15 mouse cellular contexts compared by ENCODE assay signal in the genomic region with DNA sequence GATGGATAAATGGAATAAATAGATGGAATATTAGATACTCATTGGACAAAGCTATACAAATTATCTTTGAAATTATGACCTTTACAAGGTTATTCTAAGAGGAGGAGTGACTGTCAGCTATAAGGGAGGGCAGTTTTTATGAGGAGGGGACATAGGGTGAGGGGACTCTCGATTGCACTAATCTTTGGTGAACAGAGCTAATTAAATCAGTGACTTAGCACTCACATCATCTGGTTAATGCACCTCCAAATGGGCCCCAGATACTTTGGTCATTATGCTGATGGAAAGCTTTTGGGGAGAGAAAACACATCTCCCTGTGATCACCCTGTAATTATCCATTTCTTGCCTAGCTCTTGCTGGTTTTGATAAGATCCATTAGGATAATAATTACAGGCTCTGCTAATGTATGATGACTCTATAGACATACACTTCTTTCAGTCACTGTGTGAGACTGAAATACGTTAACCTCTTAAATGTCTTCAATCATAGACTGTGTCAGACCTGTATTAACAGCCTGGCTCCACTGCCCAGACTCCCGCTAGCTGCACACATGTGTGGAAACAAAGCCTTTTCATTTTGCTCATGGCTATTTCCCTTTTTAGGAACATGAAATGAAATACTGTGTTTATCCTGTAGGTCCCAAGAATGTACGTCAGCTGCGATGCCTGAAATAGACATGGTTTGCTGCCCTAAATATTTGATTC.
DNase-seq lines count a peak whose midpoint lies in the region; ATAC-seq and TF ChIP-seq lines count a peak whose summit lies in the region.
"Had no signal": no experiment of that assay in that cellular context is flagged by ENCODE, and none has a peak within 500 bp of the region (broad histone marks: within the 10 kb centered on the region; RNA-seq: fewer than 3 reads in every experiment).

No protein-coding gene starts in this region.

- peaks cover 3% of the 10 kb centered on the region; the same call in 1 of the 2 replicates for H3K4me1 ChIP-seq in forebrain, embryonic 13.5 days
- H3K4me1 ChIP-seq in forebrain, embryonic 10.5 days: peaks cover 7% of the 10 kb centered on the region; the same call in 1 of the 2 replicates
- H3K4me1 ChIP-seq in lung, embryonic 14.5 days (ENCODE audit: insufficient read depth): no peaks in the 10 kb centered on the region
- peaks cover 40% of the 10 kb centered on the region for H3K4me1 ChIP-seq in liver, embryonic 13.5 days (replicated peaks)
- no peaks in the 10 kb centered on the region for H3K4me1 ChIP-seq in stomach, embryonic 15.5 days
- H3K4me1 ChIP-seq in kidney, embryonic 15.5 days: no peaks in the 10 kb centered on the region
- H3K4me1 ChIP-seq: heart, embryonic 15.5 days had no signal

- no peak overlapping the region for H3K4me2 ChIP-seq in forebrain, embryonic 13.5 days
- H3K4me2 ChIP-seq in lung, embryonic 14.5 days: no peak overlapping the region
- H3K4me2 ChIP-seq in liver, embryonic 13.5 days: no peak overlapping the region
- H3K4me2 ChIP-seq in stomach, embryonic 15.5 days: no peak overlapping the region
- H3K4me2 ChIP-seq in kidney, embryonic 15.5 days: no peak overlapping the region
- H3K4me2 ChIP-seq: heart, embryonic 15.5 days had no signal

- H3K27me3 ChIP-seq in forebrain, embryonic 13.5 days: no peaks in the 10 kb centered on the region
- H3K27me3 ChIP-seq in forebrain, embryonic 10.5 days (ENCODE audit: poor library complexity, severe bottlenecking): no peaks in the 10 kb centered on the region
- H3K27me3 ChIP-seq in lung, embryonic 14.5 days (ENCODE audit: insufficient read depth, low read length): no peaks in the 10 kb centered on the region
- H3K27me3 ChIP-seq in liver, embryonic 13.5 days: no peaks in the 10 kb centered on the region
- no peaks in the 10 kb centered on the region for H3K27me3 ChIP-seq in stomach, embryonic 15.5 days (replicated peaks)
- no peaks in the 10 kb centered on the region for H3K27me3 ChIP-seq in kidney, embryonic 15.5 days
- H3K27me3 ChIP-seq: heart, embryonic 15.5 days had no signal

- H3K27ac ChIP-seq in forebrain, embryonic 13.5 days: peak overlapping the region; percentile 12; the same call in 1 of the 2 replicates
- H3K27ac ChIP-seq in forebrain, embryonic 10.5 days: no peak overlapping the region
- H3K27ac ChIP-seq in lung, embryonic 14.5 days (ENCODE audit: low read depth): no peak overlapping the region
- H3K27ac ChIP-seq in liver, embryonic 13.5 days: peak overlapping the region; percentile 48
- 0 out of 2 replicates have a peak overlapping the region, but pooled peaks have one; percentile 16 for H3K27ac ChIP-seq in stomach, embryonic 15.5 days
- no peak overlapping the region for H3K27ac ChIP-seq in kidney, embryonic 15.5 days
- H3K27ac ChIP-seq: heart, embryonic 15.5 days; macrophage had no signal

- no peaks in the 10 kb centered on the region for H3K36me3 ChIP-seq in forebrain, embryonic 13.5 days (ENCODE audit: poor library complexity, severe bottlenecking)
- H3K36me3 ChIP-seq in forebrain, embryonic 10.5 days (replicated peaks): no peaks in the 10 kb centered on the region
- no peaks in the 10 kb centered on the region for H3K36me3 ChIP-seq in lung, embryonic 14.5 days (ENCODE audit: insufficient read depth)
- H3K36me3 ChIP-seq in liver, embryonic 13.5 days: no peaks in the 10 kb centered on the region
- H3K36me3 ChIP-seq in stomach, embryonic 15.5 days: no peaks in the 10 kb centered on the region
- H3K36me3 ChIP-seq in kidney, embryonic 15.5 days: no peaks in the 10 kb centered on the region
- H3K36me3 ChIP-seq: heart, embryonic 15.5 days had no signal

- peak; percentile 90 for ATAC-seq in forebrain, embryonic 13.5 days
- ATAC-seq in lung, embryonic 14.5 days (ENCODE audit: insufficient read depth): no peak
- ATAC-seq in liver, embryonic 13.5 days (ENCODE audit: low read depth): no peak
- peak; percentile 22; the same call in 1 of the 2 replicates for ATAC-seq in stomach, embryonic 15.5 days (ENCODE audit: insufficient read depth, low FRiP score, low read depth)
- no peak for ATAC-seq in kidney, embryonic 15.5 days (replicated peaks; ENCODE audit: low FRiP score)

- 53% methylated on average over 5 of the region's 5 CpGs for WGBS in forebrain, embryonic 13.5 days
- WGBS in forebrain, embryonic 10.5 days: 82% methylated on average over 5 of the region's 5 CpGs
- WGBS in lung, embryonic 14.5 days: 60% methylated on average over 5 of the region's 5 CpGs
- WGBS in liver, embryonic 13.5 days (ENCODE audit: insufficient replicate concordance): 63% methylated on average over 5 of the region's 5 CpGs
- WGBS in stomach, embryonic 15.5 days: 39% methylated on average over 5 of the region's 5 CpGs
- 66% methylated on average over 5 of the region's 5 CpGs for WGBS in kidney, embryonic 15.5 days

- no peak overlapping the region for H3K9ac ChIP-seq in forebrain, embryonic 13.5 days
- no peak overlapping the region for H3K9ac ChIP-seq in lung, embryonic 14.5 days
- no peak overlapping the region for H3K9ac ChIP-seq in liver, embryonic 13.5 days
- H3K9ac ChIP-seq in stomach, embryonic 15.5 days: no peak overlapping the region
- H3K9ac ChIP-seq in kidney, embryonic 15.5 days: no peak overlapping the region
- H3K9ac ChIP-seq: heart, embryonic 15.5 days had no signal

- H3K4me3 ChIP-seq in forebrain, embryonic 13.5 days: no peak overlapping the region
- H3K4me3 ChIP-seq in forebrain, embryonic 10.5 days: no peak overlapping the region
- H3K4me3 ChIP-seq in lung, embryonic 14.5 days (ENCODE audit: low read depth, low read length): no peak overlapping the region
- H3K4me3 ChIP-seq in liver, embryonic 13.5 days (replicated peaks): no peak overlapping the region
- H3K4me3 ChIP-seq in stomach, embryonic 15.5 days (replicated peaks): no peak overlapping the region
- no peak overlapping the region for H3K4me3 ChIP-seq in kidney, embryonic 15.5 days (replicated peaks)
- H3K4me3 ChIP-seq: erythroblast, embryonic 14.5 days; heart, embryonic 15.5 days had no signal

- H3K9me3 ChIP-seq in forebrain, embryonic 13.5 days (replicated peaks): no peaks in the 10 kb centered on the region
- no peaks in the 10 kb centered on the region for H3K9me3 ChIP-seq in forebrain, embryonic 10.5 days
- no peaks in the 10 kb centered on the region for H3K9me3 ChIP-seq in lung, embryonic 14.5 days (ENCODE audit: low read depth, low read length)
- no peaks in the 10 kb centered on the region for H3K9me3 ChIP-seq in liver, embryonic 13.5 days (replicated peaks)
- H3K9me3 ChIP-seq in stomach, embryonic 15.5 days: no peaks in the 10 kb centered on the region
- H3K9me3 ChIP-seq in kidney, embryonic 15.5 days (replicated peaks): no peaks in the 10 kb centered on the region
- H3K9me3 ChIP-seq: heart, embryonic 15.5 days had no signal

- no peak for DNase-seq in forebrain, embryonic 10.5 days (ENCODE audit: extremely low spot score, low spot score)
- DNase-seq in lung, embryonic 14.5 days: peak; percentile 9
- DNase-seq in lung, postnatal 36 days: no peak
- DNase-seq in liver, embryonic 13.5 days: no peak
- DNase-seq in layer of hippocampus, adult 9-10 months (ENCODE audit: low spot score): no peak
- DNase-seq: cerebellum, postnatal 14 days; gastrocnemius, postnatal 14 days; kidney, adult 2 months; thymus, postnatal 25 days had no signal

- no peak for TF ChIP-seq CTCF in lung, embryonic 14.5 days (IDR thresholded peaks at IDR 0.05; ENCODE audit: low read depth)

Comparison
In these comparisons a context has a peak if more than half of its experiments do, and no peak if none do; other contexts are left out.
1. H3K27ac ChIP-seq: peak in forebrain, embryonic 13.5 days (single experiment), liver, embryonic 13.5 days (single experiment) and stomach, embryonic 15.5 days (single experiment); none in forebrain, embryonic 10.5 days (single experiment), lung, embryonic 14.5 days (single experiment) and kidney, embryonic 15.5 days (single experiment).
2. ATAC-seq: peak in forebrain, embryonic 13.5 days (single experiment) and stomach, embryonic 15.5 days (single experiment); none in lung, embryonic 14.5 days (single experiment), liver, embryonic 13.5 days (single experiment) and kidney, embryonic 15.5 days (single experiment).